Mouse (Mus musculus): Measurements from ENCODE around the gene Hecw2. TPM values are rescaled to one million over a fixed set of nuclear protein-coding genes. Genes with fewer than 3 reads are reported as not detected.
A peak's percentile ranks its signal among the peaks of the same experiment; 100 is the strongest.

Hecw2 gene
- total and polyA plus RNA-seq, 2 experiments from 2014 or later = 6.2 to 22.2 TPM

DNA sequence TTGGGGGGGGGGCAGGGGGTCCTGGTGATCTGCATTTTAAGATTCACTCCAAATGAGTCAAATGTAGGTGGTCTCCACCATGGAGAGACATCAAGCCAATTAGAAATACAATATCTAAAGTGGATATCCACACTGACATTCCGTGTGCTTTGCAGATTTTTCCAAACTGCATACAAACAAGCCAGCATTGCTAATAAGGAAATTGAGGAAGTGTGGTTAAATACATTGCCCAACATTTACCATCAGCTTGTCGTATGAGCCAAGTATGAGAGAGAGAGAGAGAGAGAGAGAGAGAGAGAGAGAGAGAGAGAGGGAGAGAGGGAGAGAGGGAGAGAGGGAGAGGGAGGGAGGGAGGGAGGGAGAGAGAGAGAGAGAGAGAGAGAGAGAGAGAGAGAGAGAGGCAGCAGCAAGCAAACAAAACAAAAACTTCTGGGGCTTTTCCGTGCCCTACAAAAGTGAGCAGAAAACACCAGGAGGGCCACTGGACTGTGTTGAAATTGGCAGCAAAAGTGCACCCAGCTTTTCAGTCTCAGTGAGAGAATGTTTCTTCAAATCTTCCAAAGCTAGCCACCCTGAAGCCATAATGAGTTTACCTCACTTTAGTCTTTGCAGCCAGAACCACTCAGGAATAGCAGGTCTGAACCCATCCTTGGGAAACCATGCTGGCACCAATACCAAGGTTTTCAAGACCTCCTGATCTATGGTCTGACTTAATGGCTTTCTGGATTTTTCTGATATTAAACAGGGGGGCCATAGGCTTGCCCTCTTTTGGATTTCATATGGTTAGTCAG, 376.7 kb downstream of the Hecw2 start:
- Histone ChIP-seq H3K4me1 (ENCODE audit: insufficient read depth, low read length) (no peaks in the 10 kb centered on the region), H3K36me3 (ENCODE audit: insufficient read depth, low read length) (0 out of 2 replicates have a peak, but pooled peaks cover 4% of the 10 kb centered on the region), H3K9ac (replicated peaks; ENCODE audit: low read length, poor library complexity, severe bottlenecking) (no peak overlapping the region), H3K27me3 (ENCODE audit: insufficient read depth, low read length) (no peaks in the 10 kb centered on the region), H3K27ac (ENCODE audit: low read depth, low read length) (no peak overlapping the region), H3K9me3 (ENCODE audit: low read length) (no peaks in the 10 kb centered on the region), H3K4me2 (ENCODE audit: low read depth, low read length, poor library complexity, severe bottlenecking) (no peak overlapping the region), H3K4me3 (ENCODE audit: low read depth, low read length) (no peak overlapping the region)
- no peak for ATAC-seq (ENCODE audit: low FRiP score)
- no peak for DNase-seq (ENCODE audit: low spot score)
- no peak for TF ChIP-seq CTCF (IDR thresholded peaks at IDR 0.05)
- WGBS = 44% methylated on average over 3 of the region's 3 CpGs

DNA sequence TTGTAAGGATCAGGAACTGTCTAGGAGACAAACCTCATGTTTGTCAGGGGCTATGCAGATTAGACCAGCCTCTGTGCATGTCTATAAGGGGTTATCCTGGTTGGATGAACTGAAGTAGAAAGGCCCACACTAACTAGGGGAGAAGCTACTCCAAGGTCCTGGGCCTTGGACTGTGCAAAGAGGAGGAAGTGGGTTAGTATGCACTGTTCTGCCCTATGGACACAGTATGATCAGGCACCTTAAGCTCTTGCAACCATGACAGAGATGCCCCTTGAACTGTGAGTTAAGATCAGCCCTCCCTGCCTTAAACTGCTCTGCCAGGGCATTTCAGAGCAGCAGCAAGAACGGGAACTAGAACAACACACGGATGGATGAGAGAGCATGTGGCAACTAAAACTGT, 378.6 kb downstream of the Hecw2 start:
- no peaks in the 10 kb centered on the region for H3K4me1 ChIP-seq (ENCODE audit: insufficient read depth, low read length)
- 87% methylated on average over 2 of the region's 2 CpGs for WGBS
- no peaks in the 10 kb centered on the region for H3K27me3 ChIP-seq (ENCODE audit: insufficient read depth, low read length)
- H3K9me3 ChIP-seq (ENCODE audit: low read length) = no peaks in the 10 kb centered on the region
- ATAC-seq (ENCODE audit: low FRiP score) (no peak), DNase-seq (ENCODE audit: low spot score) (no peak)
- no peak overlapping the region for H3K4me3 ChIP-seq (ENCODE audit: low read depth, low read length)
- no peak for TF ChIP-seq CTCF (IDR thresholded peaks at IDR 0.05)
- no peak overlapping the region for H3K9ac ChIP-seq (replicated peaks; ENCODE audit: low read length, poor library complexity, severe bottlenecking)
- H3K36me3 ChIP-seq (ENCODE audit: insufficient read depth, low read length) = no peaks in the 10 kb centered on the region
- no peak overlapping the region for H3K4me2 ChIP-seq (ENCODE audit: low read depth, low read length, poor library complexity, severe bottlenecking)
- H3K27ac ChIP-seq (ENCODE audit: low read depth, low read length) = no peak overlapping the region

- Histone ChIP-seq H3K36me3 (ENCODE audit: insufficient read depth, low read length) (no peaks in the 10 kb centered on the region), H3K4me1 (ENCODE audit: insufficient read depth, low read length) (no peaks in the 10 kb centered on the region), H3K9me3 (ENCODE audit: low read length) (no peaks in the 10 kb centered on the region), H3K27me3 (ENCODE audit: insufficient read depth, low read length) (no peaks in the 10 kb centered on the region), H3K9ac (replicated peaks; ENCODE audit: low read length, poor library complexity, severe bottlenecking) (no peak overlapping the region), H3K4me3 (ENCODE audit: low read depth, low read length) (no peak overlapping the region), H3K27ac (ENCODE audit: low read depth, low read length) (no peak overlapping the region), H3K4me2 (ENCODE audit: low read depth, low read length, poor library complexity, severe bottlenecking) (no peak overlapping the region)
- DNase-seq (ENCODE audit: low spot score) (peak; percentile 38), ATAC-seq (ENCODE audit: low FRiP score) (no peak)
- TF ChIP-seq CTCF (IDR thresholded peaks at IDR 0.05) = no peak
- 55% methylated on average over 2 of the region's 2 CpGs for WGBS
Measured at GRCm38 (mm10) chr1:53814077-53814705, 380.8 kb downstream of the Hecw2 start.

- no peak overlapping the region for H3K4me2 ChIP-seq (ENCODE audit: low read depth, low read length, poor library complexity, severe bottlenecking)
- H3K36me3 ChIP-seq (ENCODE audit: insufficient read depth, low read length) = no peaks in the 10 kb centered on the region
- ATAC-seq (ENCODE audit: low FRiP score) (no peak), DNase-seq (ENCODE audit: low spot score) (no peak)
- no peaks in the 10 kb centered on the region for H3K27me3 ChIP-seq (ENCODE audit: insufficient read depth, low read length)
- H3K4me3 ChIP-seq (ENCODE audit: low read depth, low read length) = no peak overlapping the region
- H3K27ac ChIP-seq (ENCODE audit: low read depth, low read length) = no peak overlapping the region
- no peaks in the 10 kb centered on the region for H3K4me1 ChIP-seq (ENCODE audit: insufficient read depth, low read length)
- no peak overlapping the region for H3K9ac ChIP-seq (replicated peaks; ENCODE audit: low read length, poor library complexity, severe bottlenecking)
- no peak for TF ChIP-seq CTCF (IDR thresholded peaks at IDR 0.05)
- no peaks in the 10 kb centered on the region for H3K9me3 ChIP-seq (ENCODE audit: low read length)
- 80% methylated on average over 4 of the region's 4 CpGs for WGBS
Measured at GRCm38 (mm10) chr1:53811919-53812318, 383.0 kb downstream of the Hecw2 start.

- no peak for DNase-seq (ENCODE audit: low spot score)
- Histone ChIP-seq H3K4me1 (ENCODE audit: insufficient read depth, low read length) (no peaks in the 10 kb centered on the region), H3K9me3 (ENCODE audit: low read length) (no peaks in the 10 kb centered on the region), H3K27me3 (ENCODE audit: insufficient read depth, low read length) (no peaks in the 10 kb centered on the region), H3K4me3 (ENCODE audit: low read depth, low read length) (no peak overlapping the region), H3K9ac (replicated peaks; ENCODE audit: low read length, poor library complexity, severe bottlenecking) (no peak overlapping the region), H3K36me3 (ENCODE audit: insufficient read depth, low read length) (no peaks in the 10 kb centered on the region), H3K27ac (ENCODE audit: low read depth, low read length) (no peak overlapping the region), H3K4me2 (ENCODE audit: low read depth, low read length, poor library complexity, severe bottlenecking) (no peak overlapping the region)
- ATAC-seq (ENCODE audit: low FRiP score) = no peak
- no peak for TF ChIP-seq CTCF (IDR thresholded peaks at IDR 0.05)
- WGBS = 89% methylated on average over 2 of the region's 2 CpGs
Measured at GRCm38 (mm10) chr1:53808229-53808628, 386.7 kb downstream of the Hecw2 start.

GRCm38 (mm10) chr1:53797811-53798210, 397.2 kb downstream of the Hecw2 start:
- H3K4me3 ChIP-seq (ENCODE audit: low read depth, low read length) = no peak overlapping the region
- H3K4me2 ChIP-seq (ENCODE audit: low read depth, low read length, poor library complexity, severe bottlenecking) = no peak overlapping the region
- no peak for TF ChIP-seq CTCF (IDR thresholded peaks at IDR 0.05)
- WGBS = 90% methylated on average over 3 of the region's 3 CpGs
- H3K4me1 ChIP-seq (ENCODE audit: insufficient read depth, low read length) = no peaks in the 10 kb centered on the region
- H3K9ac ChIP-seq (replicated peaks; ENCODE audit: low read length, poor library complexity, severe bottlenecking) = no peak overlapping the region
- no peaks in the 10 kb centered on the region for H3K9me3 ChIP-seq (ENCODE audit: low read length)
- H3K27ac ChIP-seq (ENCODE audit: low read depth, low read length) = no peak overlapping the region
- no peaks in the 10 kb centered on the region for H3K36me3 ChIP-seq (ENCODE audit: insufficient read depth, low read length)
- DNase-seq (ENCODE audit: low spot score) (no peak), ATAC-seq (ENCODE audit: low FRiP score) (no peak)
- H3K27me3 ChIP-seq (ENCODE audit: insufficient read depth, low read length) = no peaks in the 10 kb centered on the region

Measured in midbrain, postnatal 0 days (tissue).